Mouse (Mus musculus): Measurements from ENCODE around the gene Ccdc28a. TPM values are rescaled to one million over a fixed set of nuclear protein-coding genes. Genes with fewer than 3 reads are reported as not detected.

The Ccdc28a gene
- 6.5 and 6.6 TPM in 2 replicates for polyA plus RNA-seq (2016; fragmentation: Nextera tagmentation; extraction: Ambion mirVana)

GRCm38 (mm10) chr10:18234560-18235401 lies at the start of gene Ccdc28a:
Gene Ccdc28a (minus strand): TSS chr10:18234998.
- WGBS (ENCODE audit: insufficient replicate concordance) = 1% methylated on average over 41 of the region's 41 CpGs
- Histone ChIP-seq H3K4me1 (peaks cover 15% of the 10 kb centered on the region), H3K27me3 (replicated peaks) (no peaks in the 10 kb centered on the region), H3K4me3 (peak within 1 kb of the TSS; percentile 82), H3K36me3 (no peaks in the 10 kb centered on the region), H3K9ac (peak within 1 kb of the TSS; percentile 68), H3K4me2 (peak within 1 kb of the TSS; percentile 76), H3K9me3 (replicated peaks) (no peaks in the 10 kb centered on the region), H3K27ac (peak within 1 kb of the TSS; percentile 74)
- ATAC-seq = peak; percentile 98

- no peaks in the 10 kb centered on the region for H3K4me1 ChIP-seq
- no peaks in the 10 kb centered on the region for H3K27me3 ChIP-seq (replicated peaks)
- no peak overlapping the region for H3K4me3 ChIP-seq
- no peaks in the 10 kb centered on the region for H3K36me3 ChIP-seq
- WGBS (ENCODE audit: insufficient replicate concordance) = 65% methylated on average over 5 of the region's 5 CpGs
- H3K27ac ChIP-seq = no peak overlapping the region
- H3K4me2 ChIP-seq = no peak overlapping the region
- ATAC-seq = no peak
- H3K9ac ChIP-seq = no peak overlapping the region
- no peaks in the 10 kb centered on the region for H3K9me3 ChIP-seq (replicated peaks)
Measured at GRCm38 (mm10) chr10:18283991-18284390, 49.2 kb upstream of the Ccdc28a start.

- Histone ChIP-seq H3K27ac (no peak overlapping the region), H3K27me3 (replicated peaks) (no peaks in the 10 kb centered on the region), H3K36me3 (no peaks in the 10 kb centered on the region), H3K4me1 (no peaks in the 10 kb centered on the region), H3K4me3 (no peak overlapping the region), H3K9me3 (replicated peaks) (no peaks in the 10 kb centered on the region), H3K9ac (no peak overlapping the region), H3K4me2 (no peak overlapping the region)
- WGBS (ENCODE audit: insufficient replicate concordance) = 63% methylated on average over 4 of the region's 4 CpGs
- no peak for ATAC-seq
Measured at GRCm38 (mm10) chr10:18276090-18276734, 41.4 kb upstream of the Ccdc28a start.

- ATAC-seq = no peak
- Histone ChIP-seq H3K27me3 (replicated peaks) (no peaks in the 10 kb centered on the region), H3K27ac (no peak overlapping the region), H3K36me3 (no peaks in the 10 kb centered on the region), H3K9ac (no peak overlapping the region), H3K4me3 (no peak overlapping the region), H3K9me3 (replicated peaks) (no peaks in the 10 kb centered on the region), H3K4me1 (no peaks in the 10 kb centered on the region), H3K4me2 (no peak overlapping the region)
- 61% methylated on average over 4 of the region's 4 CpGs for WGBS (ENCODE audit: insufficient replicate concordance)
Measured at GRCm38 (mm10) chr10:18251345-18251744, 16.5 kb upstream of the Ccdc28a start.

GRCm38 (mm10) chr10:18243614-18244013 lies 8.8 kb upstream of the Ccdc28a start:
- Histone ChIP-seq H3K4me2 (no peak overlapping the region), H3K9ac (no peak overlapping the region), H3K27me3 (replicated peaks) (no peaks in the 10 kb centered on the region), H3K36me3 (no peaks in the 10 kb centered on the region), H3K9me3 (replicated peaks) (no peaks in the 10 kb centered on the region), H3K4me3 (no peak overlapping the region), H3K27ac (no peak overlapping the region), H3K4me1 (no peaks in the 10 kb centered on the region)
- ATAC-seq = no peak
- 54% methylated on average over 2 of the region's 2 CpGs for WGBS (ENCODE audit: insufficient replicate concordance)

- Histone ChIP-seq H3K27ac (no peak overlapping the region), H3K36me3 (no peaks in the 10 kb centered on the region), H3K4me1 (peaks cover 15% of the 10 kb centered on the region), H3K4me2 (no peak overlapping the region), H3K27me3 (replicated peaks) (no peaks in the 10 kb centered on the region), H3K9ac (no peak overlapping the region), H3K4me3 (no peak overlapping the region), H3K9me3 (replicated peaks) (no peaks in the 10 kb centered on the region)
- 60% methylated on average over 7 of the region's 7 CpGs for WGBS (ENCODE audit: insufficient replicate concordance)
- ATAC-seq = no peak
Measured at GRCm38 (mm10) chr10:18237191-18237590, 2.4 kb upstream of the Ccdc28a start.

- H3K4me1 ChIP-seq = peaks cover 15% of the 10 kb centered on the region
- no peak overlapping the region for H3K4me2 ChIP-seq
- H3K36me3 ChIP-seq = no peaks in the 10 kb centered on the region
- H3K27me3 ChIP-seq (replicated peaks) = no peaks in the 10 kb centered on the region
- H3K9ac ChIP-seq = no peak overlapping the region
- H3K27ac ChIP-seq = no peak overlapping the region
- WGBS (ENCODE audit: insufficient replicate concordance) = 69% methylated on average over 5 of the region's 5 CpGs
- no peak for ATAC-seq
- H3K9me3 ChIP-seq (replicated peaks) = no peaks in the 10 kb centered on the region
- H3K4me3 ChIP-seq = no peak overlapping the region
Measured at GRCm38 (mm10) chr10:18236328-18236927, 1.6 kb upstream of the Ccdc28a start.

- H3K27ac ChIP-seq = peak overlapping the region; percentile 39; the same call in 1 of the 2 replicates
Measured at GRCm38 (mm10) chr10:18235402-18235747, 577 bp upstream of the Ccdc28a start.

GRCm38 (mm10) chr10:18233891-18234290 lies 907 bp downstream of the Ccdc28a start:
- H3K4me2 ChIP-seq = peak overlapping the region; percentile 76
- no peak for ATAC-seq
- H3K27ac ChIP-seq = no peak overlapping the region

More at GRCm38 (mm10) chr10:18235402-18235747, 577 bp upstream of the Ccdc28a start:
- Histone ChIP-seq H3K9ac (peak overlapping the region; percentile 56), H3K9me3 (replicated peaks) (no peaks in the 10 kb centered on the region), H3K4me2 (peak overlapping the region; percentile 76), H3K27me3 (replicated peaks) (no peaks in the 10 kb centered on the region), H3K4me1 (peaks cover 15% of the 10 kb centered on the region), H3K4me3 (peak overlapping the region; percentile 82), H3K36me3 (no peaks in the 10 kb centered on the region)
- WGBS (ENCODE audit: insufficient replicate concordance) = 10% methylated on average over 14 of the region's 14 CpGs
- ATAC-seq = no peak

GRCm38 (mm10) chr10:18224386-18224785 lies 10.4 kb downstream of the Ccdc28a start:
- WGBS (ENCODE audit: insufficient replicate concordance) = 78% methylated on average over 3 of the region's 3 CpGs
- H3K9me3 ChIP-seq (replicated peaks) = no peaks in the 10 kb centered on the region
- no peak for ATAC-seq

More at GRCm38 (mm10) chr10:18233891-18234290, 907 bp downstream of the Ccdc28a start:
- Histone ChIP-seq H3K9me3 (replicated peaks) (no peaks in the 10 kb centered on the region), H3K36me3 (no peaks in the 10 kb centered on the region), H3K4me3 (peak overlapping the region; percentile 82; the same call in 1 of the 2 replicates), H3K4me1 (peaks cover 15% of the 10 kb centered on the region), H3K9ac (no peak overlapping the region), H3K27me3 (replicated peaks) (no peaks in the 10 kb centered on the region)
- 39% methylated on average over 3 of the region's 3 CpGs for WGBS (ENCODE audit: insufficient replicate concordance)

GRCm38 (mm10) chr10:18219351-18219750 lies 15.4 kb downstream of the Ccdc28a start:
- H3K36me3 ChIP-seq = no peaks in the 10 kb centered on the region
- H3K4me1 ChIP-seq = no peaks in the 10 kb centered on the region
- H3K27ac ChIP-seq = no peak overlapping the region
- no peaks in the 10 kb centered on the region for H3K27me3 ChIP-seq (replicated peaks)
- H3K9me3 ChIP-seq (replicated peaks) = no peaks in the 10 kb centered on the region
- 82% methylated on average over 10 of the region's 10 CpGs for WGBS (ENCODE audit: insufficient replicate concordance)
- H3K4me2 ChIP-seq = no peak overlapping the region
- H3K9ac ChIP-seq = no peak overlapping the region
- ATAC-seq = no peak
- no peak overlapping the region for H3K4me3 ChIP-seq

More at GRCm38 (mm10) chr10:18224386-18224785, 10.4 kb downstream of the Ccdc28a start:
- Histone ChIP-seq H3K27me3 (replicated peaks) (no peaks in the 10 kb centered on the region), H3K4me1 (no peaks in the 10 kb centered on the region), H3K4me3 (no peak overlapping the region), H3K36me3 (no peaks in the 10 kb centered on the region), H3K9ac (no peak overlapping the region), H3K27ac (no peak overlapping the region), H3K4me2 (no peak overlapping the region)

GRCm38 (mm10) chr10:18214124-18214523 lies 20.7 kb downstream of the Ccdc28a start:
- Histone ChIP-seq H3K4me2 (no peak overlapping the region), H3K4me3 (no peak overlapping the region), H3K27ac (no peak overlapping the region), H3K9me3 (replicated peaks) (no peaks in the 10 kb centered on the region), H3K36me3 (no peaks in the 10 kb centered on the region), H3K9ac (no peak overlapping the region), H3K4me1 (0 out of 2 replicates have a peak, but pooled peaks cover 4% of the 10 kb centered on the region), H3K27me3 (replicated peaks) (no peaks in the 10 kb centered on the region)
- 77% methylated on average over 5 of the region's 5 CpGs for WGBS (ENCODE audit: insufficient replicate concordance)
- ATAC-seq = no peak

Measured in liver, embryonic 12.5 days (tissue).